Mouse (Mus musculus): ENCODE measurements at regions not wholly inside any gene's neighbourhood (a gene's known extent, or its start where the extent isn't known, plus 50 kb on each side); places are given as distances from the start of the nearest gene placed in this dataset.

GRCm38 (mm10) chr3:52756816-52757215, 260.2 kb downstream of the Cog6 start:
- DNase-seq (ENCODE audit: low spot score in 2 of 2): no peak

GRCm38 (mm10) chr3:52756006-52756405, 261.0 kb downstream of the Cog6 start:
- DNase-seq (ENCODE audit: low spot score in 2 of 2): no peak

GRCm38 (mm10) chr3:52754978-52755377, 262.1 kb downstream of the Cog6 start:
- no peak for DNase-seq (ENCODE audit: low spot score in 2 of 2)

GRCm38 (mm10) chr3:52754401-52754800, 262.6 kb downstream of the Cog6 start:
- no peak for DNase-seq (ENCODE audit: low spot score in 2 of 2)

GRCm38 (mm10) chr3:52746917-52747316, 270.1 kb downstream of the Cog6 start:
- no peak for DNase-seq (ENCODE audit: low spot score in 2 of 2)

GRCm38 (mm10) chr3:52744334-52744733, 272.7 kb downstream of the Cog6 start:
- DNase-seq (ENCODE audit: low spot score in 2 of 2): no peak

GRCm38 (mm10) chr3:52740466-52741026, 276.5 kb downstream of the Cog6 start:
- no peak for DNase-seq (ENCODE audit: low spot score in 2 of 2)

GRCm38 (mm10) chr3:52739526-52739925, 277.5 kb downstream of the Cog6 start:
- DNase-seq (ENCODE audit: low spot score in 2 of 2): no peak

- no peak for DNase-seq (ENCODE audit: low spot score in 2 of 2)
Observed at GRCm38 (mm10) chr3:52738386-52738785, 278.7 kb downstream of the Cog6 start.

- peak; percentile 1 to 15 for DNase-seq (ENCODE audit: low spot score in 2 of 2)
Observed at GRCm38 (mm10) chr3:52735939-52736338, 281.1 kb downstream of the Cog6 start.

GRCm38 (mm10) chr3:52731941-52732340, 285.1 kb downstream of the Cog6 start:
- DNase-seq (ENCODE audit: low spot score in 2 of 2): no peak

GRCm38 (mm10) chr3:52731491-52731890, 285.5 kb downstream of the Cog6 start:
- DNase-seq (ENCODE audit: low spot score in 2 of 2): no peak

GRCm38 (mm10) chr3:52729731-52730130, 287.3 kb downstream of the Cog6 start:
- no peak for DNase-seq (ENCODE audit: low spot score in 2 of 2)

- no peak for DNase-seq (ENCODE audit: low spot score in 2 of 2)
Observed at GRCm38 (mm10) chr3:52728860-52729259, 288.2 kb downstream of the Cog6 start.

- no peak for DNase-seq (ENCODE audit: low spot score in 2 of 2)
Observed at GRCm38 (mm10) chr3:52728426-52728825, 288.6 kb downstream of the Cog6 start.

- no peak for DNase-seq (ENCODE audit: low spot score in 2 of 2)
Observed at GRCm38 (mm10) chr3:52724354-52724753, 292.7 kb downstream of the Cog6 start.

- DNase-seq (ENCODE audit: low spot score in 2 of 2): no peak
Observed at GRCm38 (mm10) chr3:52722946-52723345, 294.1 kb downstream of the Cog6 start.

- no peak for DNase-seq (ENCODE audit: low spot score in 2 of 2)
Observed at GRCm38 (mm10) chr3:52719181-52719580, 297.9 kb downstream of the Cog6 start.

- DNase-seq (ENCODE audit: low spot score in 2 of 2): no peak
Observed at GRCm38 (mm10) chr3:52717324-52717723, 299.7 kb downstream of the Cog6 start.

- no peak for DNase-seq (ENCODE audit: low spot score in 2 of 2)
Observed at GRCm38 (mm10) chr3:52712151-52712550, 304.9 kb downstream of the Cog6 start.

GRCm38 (mm10) chr3:52711133-52711532, 305.9 kb downstream of the Cog6 start:
- DNase-seq (ENCODE audit: low spot score in 2 of 2): no peak

- DNase-seq (ENCODE audit: low spot score in 2 of 2): no peak
Observed at GRCm38 (mm10) chr3:52708746-52709145, 308.3 kb downstream of the Cog6 start.

GRCm38 (mm10) chr3:52708301-52708700, 308.7 kb downstream of the Cog6 start:
- no peak for DNase-seq (ENCODE audit: low spot score in 2 of 2)

- DNase-seq (ENCODE audit: low spot score in 2 of 2): no peak
Observed at GRCm38 (mm10) chr3:52706626-52707025, 310.4 kb downstream of the Cog6 start.

Data from frontal cortex, postnatal 36 days (tissue).